Mouse (Mus musculus): ENCODE data around the gene Adam19.

DNA sequence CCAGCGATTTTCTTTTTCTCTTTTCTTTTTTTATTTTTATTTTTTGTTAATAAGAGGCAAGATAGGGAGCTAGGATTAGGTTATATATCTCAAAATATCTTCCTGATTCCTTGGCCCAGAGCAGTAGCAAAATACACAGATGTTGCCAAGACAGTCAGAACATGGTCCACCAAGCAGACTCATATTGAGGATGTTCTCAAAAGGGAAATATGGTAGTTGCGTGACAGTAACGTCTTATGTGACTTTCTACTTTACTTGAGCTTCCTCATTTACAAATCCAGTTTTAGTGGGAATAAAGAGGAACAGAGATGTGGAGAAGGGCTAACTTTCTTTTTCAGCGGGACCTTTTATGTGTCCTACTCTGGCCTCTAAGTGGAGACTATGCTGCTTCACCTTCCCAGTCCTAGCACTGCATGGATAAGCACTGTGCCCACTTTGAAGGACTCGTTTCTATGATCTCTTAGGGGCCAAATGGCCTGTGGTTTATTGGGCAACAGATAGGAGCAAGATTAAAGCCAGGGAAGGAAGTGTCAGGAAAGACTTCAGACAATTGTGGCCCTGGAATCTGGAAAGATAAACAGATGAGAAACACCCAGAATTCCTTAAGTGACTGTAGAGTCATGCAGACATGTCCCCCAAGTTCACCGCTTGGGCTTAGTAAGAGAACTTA is 6.1 kb downstream of the Adam19 start:
- no peak for TF ChIP-seq HCFC1 (IDR thresholded peaks at IDR 0.05; ENCODE audit: borderline replicate concordance, insufficient read depth, low read length)
- TF ChIP-seq CHD2 (IDR thresholded peaks at IDR 0.05; ENCODE audit: low read depth, low read length): no peak
- TF ChIP-seq ZC3H11A (IDR thresholded peaks at IDR 0.05; ENCODE audit: borderline replicate concordance, low read depth, low read length): no peak

Measured in ES-E14 (cell line).